Mouse (Mus musculus) spleen, postnatal 14 days (tissue): ENCODE data around the gene Wrnip1.
"Not testable (repeated sequence)": the region's sequence is repeated elsewhere in the genome, so short reads cannot be mapped to it uniquely, and the experiment has no call there.

Experiments
- DNase-seq, 2 experiments: peaks; one replicate each; pipeline ENCODE4 v3.0.0; 2021 to 2022; ENCODE audit warnings: low spot score in 2 of 2

The Wrnip1 gene

DNA sequence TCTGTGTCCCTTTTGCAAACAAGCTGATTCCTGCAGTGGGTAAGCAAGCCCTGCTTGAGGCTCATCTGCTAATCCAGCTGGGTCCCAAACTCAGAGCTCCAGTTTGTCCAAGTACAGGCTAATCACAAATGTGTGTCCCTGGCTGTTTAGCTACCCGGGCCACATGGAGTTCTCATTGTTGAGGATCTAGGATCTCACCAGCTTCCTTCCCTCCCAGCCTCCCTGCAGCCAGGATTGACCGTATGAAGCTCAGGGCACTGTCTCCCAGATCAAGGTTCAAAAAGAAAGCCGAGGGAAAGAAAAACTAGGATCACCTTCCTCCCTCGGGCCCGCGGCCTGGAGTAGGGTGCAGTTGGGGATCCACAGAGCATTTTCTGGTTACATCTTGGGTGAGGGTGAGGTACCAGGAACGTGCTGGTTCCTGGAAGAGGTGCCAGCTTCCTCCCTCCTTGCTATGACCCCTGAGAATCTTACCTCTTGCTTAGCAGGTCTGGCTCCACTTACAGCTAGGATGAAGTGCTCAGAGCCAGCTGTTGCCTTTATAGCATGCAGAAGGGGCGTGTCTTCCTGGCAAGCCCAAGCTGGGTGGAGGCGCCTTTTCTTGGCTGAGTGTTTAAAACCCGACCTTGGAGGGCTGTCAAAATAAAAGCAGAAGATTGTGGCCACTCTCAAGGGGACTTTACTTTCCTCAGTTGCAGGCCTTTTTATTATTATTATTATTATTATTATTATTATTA, 49.0 kb downstream of the Wrnip1 start, which contains the start of gene Serpinb1a:
Gene Serpinb1a (minus strand): TSS at position 518 of the 737 bp plus-strand sequence.
- DNase-seq = peak; percentile 42 to 59

DNA sequence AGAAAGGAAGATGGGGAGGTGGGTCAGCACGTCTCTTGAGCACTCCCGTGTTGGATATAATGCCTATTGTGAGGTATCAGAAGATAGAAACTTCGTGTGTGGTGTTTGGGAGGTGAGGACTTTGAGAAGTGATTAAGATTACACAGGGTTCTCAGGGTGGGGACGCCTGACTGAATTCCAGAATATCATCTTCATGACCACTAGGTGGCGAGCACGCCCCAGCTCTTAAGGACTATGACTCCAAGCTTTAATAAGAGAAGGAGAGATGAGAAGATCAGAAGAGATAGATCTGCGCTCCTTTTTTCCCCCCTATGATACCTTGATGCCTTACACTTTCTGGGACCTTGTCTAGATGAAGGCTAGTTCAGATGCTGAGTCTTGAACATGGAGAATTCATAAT, 50.1 kb downstream of the Wrnip1 start:
- DNase-seq = no peak

DNA sequence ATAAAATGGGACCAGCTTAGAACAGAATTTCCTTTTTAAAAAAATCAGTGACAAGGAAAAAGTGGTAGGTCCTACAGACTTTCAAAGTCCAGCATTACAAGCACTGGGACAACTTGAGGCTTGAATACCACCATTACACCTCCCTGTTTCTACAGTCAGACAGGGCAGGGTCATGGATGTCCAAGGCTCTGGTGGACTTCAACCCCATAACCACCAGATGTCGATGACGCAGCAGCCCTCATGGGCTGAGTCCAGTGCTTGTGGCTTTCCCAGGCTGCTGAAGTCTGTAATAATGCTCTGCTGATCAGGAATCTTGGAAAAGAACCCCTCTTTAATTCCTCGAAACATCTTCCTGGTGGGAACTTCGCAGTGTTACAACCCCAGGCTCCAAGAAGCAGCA, 50.7 kb downstream of the Wrnip1 start:
- DNase-seq = no peak

DNA sequence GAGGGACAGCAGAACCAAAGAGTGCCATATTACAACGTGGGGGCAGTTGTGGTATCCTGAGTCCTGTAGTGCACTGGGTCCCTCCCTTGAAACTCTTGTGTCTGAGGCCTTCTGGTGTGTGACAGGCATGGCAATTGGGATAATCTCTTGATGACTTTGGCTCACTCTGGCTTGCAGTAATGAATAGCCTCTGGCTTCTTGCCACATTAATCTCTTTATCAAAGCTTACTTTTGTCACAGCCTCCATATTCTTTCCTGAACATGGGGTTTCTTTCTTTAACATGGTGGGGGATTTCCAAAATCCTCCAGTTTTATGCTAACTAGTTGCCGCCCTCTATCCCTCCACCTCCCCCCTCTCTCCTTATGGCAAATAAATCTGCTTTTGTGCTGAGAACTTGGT, 51.2 kb downstream of the Wrnip1 start:
- DNase-seq = no peak

DNA sequence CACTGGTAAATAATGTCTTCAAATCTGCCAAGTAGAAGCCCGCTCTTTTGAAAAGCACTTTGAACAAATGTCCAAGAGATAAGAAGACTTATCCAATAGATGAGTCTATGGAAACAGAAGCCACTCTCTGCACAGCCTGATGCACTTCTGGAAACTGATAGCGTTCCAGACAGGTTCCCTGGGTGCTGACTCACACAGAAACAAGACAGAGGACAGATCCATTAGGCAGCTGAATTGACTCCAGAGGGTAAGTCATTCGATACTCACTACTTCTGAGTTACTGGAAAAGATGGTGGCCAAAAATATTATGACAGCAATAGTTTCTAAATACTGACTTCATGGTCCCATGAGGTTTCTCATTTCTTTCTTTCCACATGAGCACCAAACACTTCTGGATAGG, 59.0 kb downstream of the Wrnip1 start:
- DNase-seq = no peak

DNA sequence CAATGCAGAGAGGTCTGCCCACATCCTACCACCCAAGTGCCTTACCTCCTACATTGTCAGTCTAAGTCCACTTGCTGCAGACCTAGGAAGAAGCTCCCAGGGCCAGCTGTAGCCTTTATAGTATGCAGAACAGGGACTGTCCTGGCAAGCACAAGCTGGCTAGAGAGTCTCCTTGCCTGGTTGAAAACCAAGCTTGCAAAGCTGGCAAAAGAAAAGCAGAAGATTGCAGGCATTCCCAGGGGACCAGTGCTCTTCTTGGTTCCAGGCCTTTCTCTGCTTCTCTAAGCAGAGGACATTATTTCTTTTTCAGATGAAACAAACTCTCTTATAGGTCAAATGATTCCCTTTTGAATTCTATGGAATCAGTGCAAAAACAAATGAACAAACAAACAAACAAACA, 61.6 kb downstream of the Wrnip1 start:
- DNase-seq = no peak

DNA sequence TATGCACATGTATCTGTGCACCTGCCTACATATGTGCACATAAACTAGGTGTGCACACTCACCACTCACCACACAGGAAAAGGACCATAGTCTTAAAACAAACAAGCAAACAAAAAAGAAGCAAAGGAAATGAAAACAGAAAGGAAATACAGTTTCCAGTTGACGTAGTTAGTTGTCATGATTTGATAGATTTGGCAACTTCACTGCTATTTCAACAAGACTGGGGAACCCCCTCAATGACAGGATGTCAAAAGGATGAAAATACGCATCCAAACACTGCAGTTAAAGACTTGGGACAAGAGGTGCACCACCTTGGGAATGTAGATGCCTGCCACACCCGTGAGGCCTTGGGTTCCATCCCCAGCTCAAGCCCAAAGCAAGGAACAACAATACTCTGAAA, 62.7 kb downstream of the Wrnip1 start:
- not testable (repeated sequence) for DNase-seq

DNA sequence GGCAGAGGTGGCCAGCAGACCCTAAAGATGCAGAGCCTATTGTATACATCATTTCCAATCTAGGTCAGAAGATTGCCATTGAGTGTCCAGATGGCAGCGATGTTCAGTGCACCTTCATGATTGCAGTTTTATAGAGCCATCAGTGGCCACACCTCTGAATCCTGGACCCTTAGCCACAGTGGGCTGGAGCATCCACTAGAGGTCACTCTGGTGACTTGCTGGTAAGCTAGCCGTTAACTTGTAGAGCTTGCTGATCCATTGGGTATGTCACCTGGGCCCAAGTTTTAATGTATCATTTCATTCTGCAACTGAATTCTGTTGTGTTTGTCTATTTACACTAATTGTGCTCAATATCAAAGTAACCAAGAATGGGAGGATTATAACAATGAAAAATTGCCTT, 63.8 kb downstream of the Wrnip1 start:
- DNase-seq = no peak

DNA sequence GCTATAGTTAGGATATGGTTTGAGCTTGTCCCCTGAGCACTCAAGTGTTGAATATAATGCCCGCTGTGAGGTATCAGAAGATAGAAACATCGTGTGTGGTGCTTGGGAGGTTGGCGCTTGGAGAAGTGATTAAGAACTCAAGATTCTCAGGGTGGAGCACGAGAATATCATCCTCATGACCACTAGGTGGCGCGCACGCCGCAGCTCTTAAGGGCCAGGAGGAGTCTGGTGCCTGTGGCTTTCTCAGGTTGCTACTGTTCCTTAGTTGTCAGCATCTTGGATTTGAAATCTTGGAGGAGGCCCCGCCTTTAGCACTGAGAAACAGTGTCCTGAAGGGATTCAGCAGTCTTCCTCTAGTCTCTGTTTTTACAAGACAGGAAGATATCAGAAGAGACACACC, 64.6 kb downstream of the Wrnip1 start:
- peak; percentile 47 to 63 for DNase-seq

DNA sequence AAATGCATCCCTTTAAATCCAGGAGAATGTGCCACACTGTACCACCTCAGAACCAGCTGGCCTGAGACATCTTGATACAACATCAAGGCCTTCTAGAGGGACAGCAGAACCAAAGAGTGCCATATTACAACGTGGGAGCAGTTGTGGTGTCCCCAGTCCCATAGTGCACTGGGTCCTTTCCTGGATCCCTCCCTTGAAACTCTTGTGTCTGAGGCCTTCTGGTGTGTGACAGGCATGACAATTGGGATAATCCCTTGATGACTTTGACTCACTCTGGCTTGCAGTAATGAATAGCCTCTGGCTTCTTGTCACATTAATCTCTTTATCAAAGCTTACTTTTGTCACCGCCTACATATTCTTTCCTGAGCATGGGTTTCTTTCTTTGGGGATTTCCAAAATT, 65.2 kb downstream of the Wrnip1 start:
- DNase-seq = no peak

DNA sequence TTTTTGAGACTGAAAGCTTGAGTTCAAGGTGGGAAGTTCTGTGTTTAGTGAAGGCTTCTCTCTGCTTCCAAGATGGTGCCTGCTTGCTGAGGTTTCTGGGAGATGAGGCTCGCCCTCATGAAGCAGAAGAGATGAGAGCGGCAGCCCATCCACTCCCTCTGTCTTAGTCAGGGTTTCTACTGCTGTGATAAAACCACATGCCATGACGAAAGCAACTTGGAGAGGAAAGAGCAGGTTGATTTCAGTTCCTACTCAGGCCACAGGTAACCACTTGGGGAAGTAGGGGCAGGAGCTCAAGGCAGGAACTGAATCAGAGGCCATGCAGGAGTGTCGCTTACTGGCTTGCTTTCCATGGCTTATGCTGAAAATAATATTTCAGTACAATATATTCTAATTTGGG, 66.4 kb downstream of the Wrnip1 start:
- DNase-seq = not testable (repeated sequence)

DNA sequence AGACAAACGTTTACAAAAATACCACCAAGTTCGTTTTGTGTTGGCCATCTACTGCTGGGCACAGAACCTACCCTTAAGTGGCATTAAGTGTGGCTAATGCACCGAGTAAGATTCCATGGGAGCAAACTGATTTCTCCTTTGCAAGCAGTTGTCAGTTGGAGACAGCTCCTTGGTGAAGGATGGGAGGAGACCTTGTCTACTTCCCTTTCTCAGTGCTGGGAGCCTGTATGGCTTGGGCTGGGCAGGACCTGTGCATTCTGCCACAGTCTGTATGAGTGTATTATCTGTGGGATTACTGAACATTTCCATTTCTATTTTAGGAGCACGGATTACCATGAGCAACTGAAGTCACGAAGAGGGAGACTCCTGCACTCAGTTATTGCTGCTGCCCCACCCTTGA, 67.0 kb downstream of the Wrnip1 start:
- DNase-seq = no peak
